Mouse (Mus musculus): ENCODE results near the gene Mylk4.

GRCm38 (mm10) chr13:32807624-32808023 lies 23.9 kb upstream of the Mylk4 start:
- TF ChIP-seq CTCF (IDR thresholded peaks at IDR 0.05; ENCODE audit: low read depth) (no peak), EP300 (IDR thresholded peaks at IDR 0.05; ENCODE audit: low read depth) (no peak)
